In genomic region chr7:100662231-100662630, GRCm38 (mm10) we compare ENCODE assay signal across 9 mouse cellular contexts. TPM values are rescaled to one million over a fixed set of nuclear protein-coding genes. Genes with fewer than 3 reads are reported as not detected.
DNase-seq lines count a peak whose midpoint lies in the region; ATAC-seq and TF ChIP-seq lines count a peak whose summit lies in the region.
"Had no signal": no experiment of that assay in that cellular context is flagged by ENCODE, and none has a peak within 500 bp of the region (broad histone marks: within the 10 kb centered on the region; RNA-seq: fewer than 3 reads in every experiment).

TSS of gene Plekhb1 (minus strand) at chr7:100662414.

- no peak within 1 kb of the TSS for H3K4me3 ChIP-seq in forebrain, embryonic 16.5 days (replicated peaks; ENCODE audit: low read length)
- no peak within 1 kb of the TSS for H3K4me3 ChIP-seq in intestine, embryonic 15.5 days (replicated peaks)
- H3K4me3 ChIP-seq in myocyte: peak within 1 kb of the TSS; percentile 4
- H3K4me3 ChIP-seq: limb, embryonic 12.5 days had no signal

- peaks cover 13% of the 10 kb centered on the region for H3K4me1 ChIP-seq in forebrain, embryonic 16.5 days (replicated peaks; ENCODE audit: control insufficient read depth, insufficient read depth, low read length)
- peaks cover 12% of the 10 kb centered on the region for H3K4me1 ChIP-seq in intestine, embryonic 15.5 days (replicated peaks)

- 62% methylated on average over 8 of the region's 8 CpGs for WGBS in forebrain, embryonic 16.5 days
- WGBS in intestine, embryonic 15.5 days: 67% methylated on average over 8 of the region's 8 CpGs

- H3ac ChIP-seq in myocyte (ENCODE audit: control insufficient read depth, insufficient read length): no peak within 1 kb of the TSS

- DNase-seq in left cerebral cortex, adult 18-20 months (ENCODE audit: low spot score in 2 of 2): no peak
- DNase-seq in left cerebral cortex, adult 11 months (ENCODE audit: low spot score): no peak
- DNase-seq in right cerebral cortex, postnatal 36 days (ENCODE audit: low spot score in 2 of 2): no peak
- no peak for DNase-seq in frontal cortex, postnatal 36 days (ENCODE audit: low spot score in 2 of 2)
- DNase-seq: adrenal gland, adult 8-10 months had no signal

- peak within 1 kb of the TSS; percentile 46 for H3K4me2 ChIP-seq in forebrain, embryonic 16.5 days (ENCODE audit: low read length)
- H3K4me2 ChIP-seq in intestine, embryonic 15.5 days (replicated peaks): peak within 1 kb of the TSS; percentile 36
- peak within 1 kb of the TSS; percentile 84 for H3K4me2 ChIP-seq in myocyte (ENCODE audit: low read depth)
- H3K4me2 ChIP-seq: limb, embryonic 12.5 days had no signal

- H3K79me2 ChIP-seq in myocyte (ENCODE audit: control insufficient read depth, insufficient read depth): no peaks in the 10 kb centered on the region

- H3K9me3 ChIP-seq in forebrain, embryonic 16.5 days (ENCODE audit: control insufficient read depth, low read length): no peaks in the 10 kb centered on the region
- no peaks in the 10 kb centered on the region for H3K9me3 ChIP-seq in intestine, embryonic 15.5 days
- H3K9me3 ChIP-seq: limb, embryonic 12.5 days had no signal

- peak within 1 kb of the TSS; percentile 22; the same call in 1 of the 2 replicates for H3K9ac ChIP-seq in forebrain, embryonic 16.5 days (replicated peaks; ENCODE audit: low read depth, low read length)
- H3K9ac ChIP-seq in intestine, embryonic 15.5 days: no peak within 1 kb of the TSS
- H3K9ac ChIP-seq: limb, embryonic 12.5 days had no signal

- ATAC-seq in forebrain, embryonic 16.5 days: no peak
- ATAC-seq in intestine, embryonic 15.5 days: no peak

- H3K27ac ChIP-seq in forebrain, embryonic 16.5 days (ENCODE audit: low read length): no peak within 1 kb of the TSS
- peak within 1 kb of the TSS; percentile 68 for H3K27ac ChIP-seq in intestine, embryonic 15.5 days
- H3K27ac ChIP-seq: limb, embryonic 12.5 days had no signal

- TF ChIP-seq POLR2A in myocyte (IDR thresholded peaks at IDR 0.05; ENCODE audit: insufficient read length, low read depth): no peak

- no peaks in the 10 kb centered on the region for H3K27me3 ChIP-seq in forebrain, embryonic 16.5 days (replicated peaks; ENCODE audit: control insufficient read depth, insufficient read depth, low read length)
- no peaks in the 10 kb centered on the region for H3K27me3 ChIP-seq in intestine, embryonic 15.5 days (replicated peaks)
- no peaks in the 10 kb centered on the region for H3K27me3 ChIP-seq in myocyte (ENCODE audit: control insufficient read depth, insufficient read depth, insufficient read length)
- H3K27me3 ChIP-seq: limb, embryonic 12.5 days had no signal

- H3K36me3 ChIP-seq in forebrain, embryonic 16.5 days (ENCODE audit: control insufficient read depth, insufficient read depth): no peaks in the 10 kb centered on the region
- H3K36me3 ChIP-seq in intestine, embryonic 15.5 days: no peaks in the 10 kb centered on the region
- H3K36me3 ChIP-seq in myocyte (ENCODE audit: control insufficient read depth, insufficient read depth): no peaks in the 10 kb centered on the region
- H3K36me3 ChIP-seq: limb, embryonic 12.5 days had no signal

TF ChIP-seq in myocyte, 11 proteins besides CTCF, POLR2A, EP300 and RAD21:
- TF ChIP-seq MAX (IDR thresholded peaks at IDR 0.05; ENCODE audit: low read depth): no peak
- TF ChIP-seq MYOD1 (IDR thresholded peaks at IDR 0.05; ENCODE audit: control insufficient read depth in 1 of 3, insufficient read length in 2 of 3, low read depth in 2 of 3): no peak
- no peak for TF ChIP-seq REST (IDR thresholded peaks at IDR 0.05; ENCODE audit: insufficient read depth, insufficient read length)
- TF ChIP-seq E2F4 (IDR thresholded peaks at IDR 0.05; ENCODE audit: insufficient read depth): no peak
- TF ChIP-seq MYOG (IDR thresholded peaks at IDR 0.05; ENCODE audit: control insufficient read depth in 1 of 3, insufficient read depth in 1 of 3, insufficient read length in 2 of 3, low read depth in 2 of 3): no peak
- TF ChIP-seq TCF3 (IDR thresholded peaks at IDR 0.05; ENCODE audit: insufficient read length, low read depth): no peak
- no peak for TF ChIP-seq TCF12 (IDR thresholded peaks at IDR 0.05; ENCODE audit: insufficient read depth, poor library complexity, severe bottlenecking)
- TF ChIP-seq USF1 (IDR thresholded peaks at IDR 0.05; ENCODE audit: low read depth): no peak
- no peak for TF ChIP-seq POLR2AphosphoS2 (IDR thresholded peaks at IDR 0.05; ENCODE audit: insufficient read length, low read depth)
- no peak for TF ChIP-seq SRF (IDR thresholded peaks at IDR 0.05; ENCODE audit: control insufficient read depth, insufficient read length, low read depth)
- TF ChIP-seq CEBPB (IDR thresholded peaks at IDR 0.05; ENCODE audit: insufficient read depth, poor library complexity, severe bottlenecking): no peak

RNA-seq across cellular contexts. Expression of gene Plekhb1, which starts in this region (rescaled TPM):
- total RNA-seq in left cerebral cortex, adult 18-20 months (2021): 100 to 1,000 TPM; 174 to 178 TPM
- polyA plus RNA-seq in forebrain, embryonic 16.5 days (2015; fragmentation: Nextera tagmentation; extraction: Ambion mirVana): 7.1 and 7.6 TPM in 2 replicates
- 14.6 and 15.3 TPM in 2 replicates for polyA plus RNA-seq in intestine, embryonic 15.5 days (2015; fragmentation: Nextera tagmentation; extraction: Ambion mirVana)
- 1.9 TPM for polyA plus RNA-seq in myocyte (2012; fragmentation: generic; extraction: Trizol)
